Mouse (Mus musculus): ENCODE measurements around the gene Gm19935. TPM values are rescaled to one million over a fixed set of nuclear protein-coding genes. Genes with fewer than 3 reads are reported as not detected.

Gene Gm19935
- total RNA-seq, 4 experiments from 2014 or later = 0.30 TPM; not detected in 3

DNA sequence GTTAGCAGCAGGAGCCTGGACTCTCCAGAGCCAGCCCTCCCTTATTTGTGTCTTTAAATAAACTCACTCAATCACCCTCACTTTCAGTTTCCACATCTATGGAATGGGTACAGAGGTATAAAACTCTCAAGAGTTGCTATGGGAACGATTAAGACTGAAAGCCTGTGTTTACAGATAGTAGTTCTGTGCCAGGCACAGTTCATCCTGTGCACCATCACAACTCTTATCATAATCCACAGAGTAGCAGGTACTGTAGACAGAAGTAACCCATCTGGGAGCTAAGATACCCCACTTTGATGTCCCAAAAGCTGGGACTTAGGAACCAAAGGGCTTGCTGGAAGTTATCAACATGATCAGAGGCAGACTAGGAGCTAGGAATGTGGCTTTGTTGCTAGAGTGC is 12.6 kb upstream of the Gm19935 start:
- no peak for DNase-seq

DNA sequence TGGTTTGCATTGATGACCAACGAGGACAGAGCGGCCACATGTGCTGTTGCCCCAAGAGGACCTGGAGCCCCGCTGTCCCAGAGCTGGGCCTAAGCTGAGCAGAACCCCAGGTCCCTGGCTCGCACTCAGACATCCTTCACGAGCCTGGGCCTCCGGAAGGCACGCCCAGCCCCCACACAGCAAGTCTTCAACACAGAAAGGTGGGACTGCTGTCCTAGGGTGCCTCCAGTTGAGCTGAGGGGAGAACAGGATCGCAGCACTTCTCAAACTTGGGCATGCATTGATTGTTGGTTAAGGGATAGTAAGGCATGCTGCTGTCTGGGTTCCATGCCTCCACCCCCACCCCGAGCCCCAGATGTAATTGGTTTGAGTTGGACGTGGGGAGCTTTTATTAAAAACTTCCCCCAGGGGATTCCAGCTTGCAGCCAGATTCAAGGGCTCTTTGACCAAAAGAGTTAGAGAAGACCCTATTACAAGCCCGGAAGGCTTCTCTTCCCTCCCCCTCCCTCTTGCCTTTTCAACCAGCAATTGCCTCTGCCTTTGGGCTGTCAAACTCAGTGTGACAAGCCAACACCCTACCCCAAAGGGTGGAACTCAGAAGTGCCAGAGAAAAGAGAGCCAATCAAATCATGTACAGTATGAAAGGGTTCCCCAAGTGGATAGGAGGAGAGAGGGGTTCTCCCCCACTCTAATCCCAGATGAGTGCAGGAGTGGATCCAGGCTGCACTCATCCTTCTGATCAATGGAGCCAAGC is 12.0 kb upstream of the Gm19935 start:
- DNase-seq = no peak

DNA sequence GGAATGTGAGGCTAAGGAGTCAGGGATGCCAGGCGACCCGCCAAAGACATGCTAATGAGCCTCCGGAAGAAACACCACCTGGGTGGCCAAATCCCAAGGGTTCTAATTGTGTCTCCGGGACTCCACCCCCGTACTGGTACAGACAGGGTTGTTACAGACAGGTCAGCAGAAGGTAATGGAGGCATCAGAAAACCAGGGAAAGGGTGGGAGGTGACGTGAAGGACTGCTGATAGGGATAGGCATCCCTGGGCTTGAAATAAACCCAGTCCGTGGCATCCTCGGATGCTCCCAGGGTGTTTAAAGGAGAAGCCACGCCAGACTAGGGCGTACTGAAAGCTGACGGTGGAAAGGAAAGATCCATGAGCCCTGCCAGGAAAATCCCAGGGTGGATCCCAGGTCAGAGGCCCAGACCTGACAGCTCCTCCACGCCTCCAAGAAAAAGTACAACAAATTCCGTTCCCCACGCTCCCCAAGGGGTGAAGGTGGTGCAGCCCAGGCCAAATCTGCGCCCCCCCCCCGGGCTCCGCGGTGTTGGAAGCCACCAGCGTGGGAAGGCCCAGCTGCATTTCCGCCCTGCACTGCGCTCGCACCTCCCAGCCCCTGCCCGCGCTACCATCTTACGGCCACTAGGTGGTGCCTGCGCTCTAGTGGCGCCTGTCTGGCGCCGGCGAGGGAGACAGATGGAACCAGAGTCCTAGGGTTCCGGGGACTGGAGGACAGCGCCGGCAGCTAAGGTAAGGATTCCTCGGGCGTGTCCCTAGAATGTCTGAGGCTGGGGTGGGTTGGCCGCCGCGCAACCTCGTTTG is 11.2 kb upstream of the Gm19935 start, which contains the start of gene Chd9:
Gene Chd9 (plus strand): TSS at position 172 of the 806 bp plus-strand sequence.
- peak; percentile 91 for DNase-seq

DNA sequence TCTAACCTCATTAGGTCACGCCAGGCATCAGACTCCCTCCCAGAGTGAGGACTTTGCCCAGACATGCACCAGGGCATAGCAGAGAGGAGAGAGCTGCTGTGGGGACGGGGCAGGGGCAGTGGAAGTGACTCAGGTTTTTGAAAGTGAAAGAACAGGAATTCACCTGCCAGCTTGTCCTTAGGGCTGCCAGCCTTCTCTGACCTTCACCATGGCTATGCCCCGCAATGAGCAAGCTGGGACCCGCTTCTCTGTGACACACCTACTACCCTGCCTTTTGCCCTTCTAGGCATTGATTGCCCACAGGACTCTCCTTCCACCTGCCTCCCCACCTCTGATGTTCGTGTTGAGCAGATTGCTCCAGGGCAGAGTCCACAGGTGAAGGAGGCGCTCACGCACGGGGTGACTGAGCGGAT is 8.3 kb upstream of the Gm19935 start:
- no peak for DNase-seq

DNA sequence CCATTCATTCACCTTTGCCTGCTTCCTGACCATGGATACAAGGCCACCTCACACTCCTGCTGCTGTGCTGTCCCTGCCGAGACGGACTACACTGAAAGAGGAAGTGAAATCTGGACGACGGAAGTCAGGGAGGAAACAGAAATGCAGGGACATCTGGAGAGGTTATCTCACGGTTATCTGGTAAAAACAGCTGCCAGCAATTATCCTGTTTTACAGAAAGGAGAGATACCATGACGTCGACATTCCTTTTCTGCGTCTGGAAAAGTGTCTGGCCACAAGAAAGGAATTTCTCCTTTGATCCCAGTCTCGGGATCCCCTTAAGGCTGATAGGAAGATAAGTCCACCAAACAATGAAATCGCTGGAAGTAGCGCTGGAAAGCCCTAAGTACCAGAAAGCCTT is 5.2 kb upstream of the Gm19935 start:
- DNase-seq = no peak

DNA sequence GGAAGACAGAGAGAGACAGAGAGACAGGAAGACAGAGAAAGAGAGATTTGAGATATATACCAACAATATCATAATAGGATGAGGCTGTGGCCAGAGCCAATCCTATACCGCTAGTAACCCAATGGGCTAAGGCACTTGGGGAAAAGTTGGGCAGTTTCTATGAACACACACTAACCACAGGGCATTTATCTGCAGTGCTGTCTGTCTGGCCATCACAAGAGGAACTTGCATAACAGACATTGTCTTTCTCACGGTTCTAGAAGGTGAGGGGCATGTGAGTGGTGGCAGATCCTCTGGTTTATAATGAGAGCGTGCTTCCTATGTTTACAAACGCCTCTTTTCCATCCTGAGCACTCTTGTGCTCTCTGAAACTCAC is 3.1 kb upstream of the Gm19935 start:
- no peak for DNase-seq

DNA sequence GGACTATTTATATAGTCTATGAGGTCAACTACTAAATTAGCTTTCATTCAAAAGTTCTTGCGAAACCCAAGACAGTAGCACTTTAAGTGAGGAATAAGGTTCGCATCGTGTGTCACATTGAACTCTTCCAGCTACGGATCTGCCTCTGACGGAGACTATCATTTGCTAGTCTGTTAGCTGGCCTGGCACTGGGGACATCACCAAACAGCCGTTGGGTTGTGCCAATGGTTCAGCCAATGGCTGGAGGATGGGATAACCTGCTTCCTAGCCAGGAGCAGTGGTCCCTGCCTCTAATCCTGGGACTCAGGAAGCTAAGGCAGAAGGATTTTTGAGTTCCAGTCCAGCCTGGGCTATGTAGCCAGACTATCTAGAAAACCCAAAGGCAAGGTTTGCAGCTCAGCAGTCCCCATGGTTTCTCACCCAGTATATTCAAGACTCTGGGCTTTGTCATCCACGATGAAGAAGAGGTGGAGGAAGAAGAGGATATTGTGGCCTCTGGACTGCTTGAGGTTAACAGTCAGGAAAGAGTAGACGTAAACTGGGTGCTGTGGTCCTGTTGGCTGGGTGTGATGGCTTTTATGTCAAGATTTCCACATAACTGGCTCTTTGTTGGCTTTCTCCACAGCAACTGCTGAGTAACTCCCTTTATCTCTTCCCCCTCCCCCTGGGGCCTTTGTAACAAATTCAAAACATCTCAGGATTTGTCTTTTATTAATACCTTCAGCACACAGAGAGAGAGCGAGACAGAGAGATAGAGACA is 2.5 kb upstream of the Gm19935 start:
- DNase-seq = no peak

DNA sequence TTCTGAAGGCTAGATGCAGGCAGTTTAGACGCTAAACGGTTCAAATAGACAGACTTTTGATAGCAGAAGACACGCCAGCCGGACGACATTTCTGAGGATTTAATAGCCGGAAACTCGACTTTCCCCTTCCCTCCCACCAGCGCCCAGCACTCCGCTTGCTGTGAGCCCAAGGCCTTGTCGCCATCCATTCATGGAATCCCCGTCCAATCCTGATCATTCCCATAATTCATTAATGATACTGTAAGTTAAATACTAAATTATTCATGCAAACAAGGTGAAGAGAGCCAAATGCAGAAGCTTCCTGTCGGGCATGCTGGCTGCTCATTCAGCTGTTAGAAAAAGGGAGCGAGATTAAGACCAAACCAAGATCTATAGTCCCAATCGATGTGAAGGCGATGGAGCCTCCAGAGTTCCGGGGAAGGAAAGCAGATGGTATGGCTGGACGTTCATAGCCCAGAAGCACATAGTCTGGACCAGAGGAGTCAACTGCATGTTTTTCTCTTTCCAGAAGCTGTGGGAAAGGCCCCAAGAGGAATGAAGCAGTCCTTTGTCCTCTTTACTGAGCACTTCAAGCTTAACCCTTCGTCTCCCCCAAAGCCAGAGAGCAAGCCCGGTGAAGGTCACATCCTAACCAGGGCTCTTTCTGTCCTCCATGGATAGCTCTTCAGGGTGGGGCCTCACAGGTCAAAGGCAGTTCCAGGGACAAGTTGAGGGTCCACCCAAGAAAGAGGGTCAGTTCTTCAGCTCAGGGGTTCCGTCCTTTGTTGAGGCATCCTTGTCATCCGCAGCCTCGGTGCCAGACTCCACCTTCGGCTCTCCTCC is 921 bp downstream of the Gm19935 start:
- no peak for DNase-seq

DNA sequence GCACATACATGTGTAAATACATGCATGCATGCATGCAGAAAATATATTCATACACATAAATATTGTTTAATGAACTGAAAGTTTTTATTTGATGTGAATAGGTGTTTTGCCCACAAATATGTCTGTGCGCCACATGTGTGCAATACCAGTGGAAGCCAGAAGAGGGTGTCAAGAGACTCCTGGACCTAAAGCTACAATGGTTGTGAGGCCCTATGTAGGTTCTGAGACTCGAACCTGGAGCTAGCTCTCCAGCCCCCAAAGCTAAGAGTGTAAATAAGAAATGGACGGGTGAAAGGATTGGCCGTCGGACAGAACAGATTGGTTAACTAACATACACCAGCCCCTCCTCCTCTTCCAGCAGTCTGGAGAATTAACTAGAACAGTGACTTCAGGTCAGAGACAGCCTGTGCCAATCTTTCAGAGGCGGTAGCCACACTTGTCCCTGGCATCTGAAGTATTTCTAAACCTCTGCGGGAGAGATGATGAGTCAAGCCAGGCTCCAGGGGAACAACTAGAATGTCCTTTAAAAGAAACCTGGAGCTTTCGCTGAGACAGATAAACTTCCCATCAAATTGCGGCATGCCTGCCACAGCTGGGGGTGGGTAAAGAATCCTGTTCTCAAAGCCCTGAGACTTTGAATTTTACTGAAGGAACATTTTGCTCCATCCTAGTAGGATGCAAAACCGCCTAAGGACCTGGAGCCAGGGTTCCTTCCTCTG is 3.4 kb downstream of the Gm19935 start:
- no peak for DNase-seq

- DNase-seq = no peak
Measured at GRCm38 (mm10) chr8:90799473-90799872, 17.7 kb downstream of the Gm19935 start.

- peak; percentile 23 for DNase-seq
Measured at GRCm38 (mm10) chr8:90794990-90795861, 22.0 kb downstream of the Gm19935 start.

DNA sequence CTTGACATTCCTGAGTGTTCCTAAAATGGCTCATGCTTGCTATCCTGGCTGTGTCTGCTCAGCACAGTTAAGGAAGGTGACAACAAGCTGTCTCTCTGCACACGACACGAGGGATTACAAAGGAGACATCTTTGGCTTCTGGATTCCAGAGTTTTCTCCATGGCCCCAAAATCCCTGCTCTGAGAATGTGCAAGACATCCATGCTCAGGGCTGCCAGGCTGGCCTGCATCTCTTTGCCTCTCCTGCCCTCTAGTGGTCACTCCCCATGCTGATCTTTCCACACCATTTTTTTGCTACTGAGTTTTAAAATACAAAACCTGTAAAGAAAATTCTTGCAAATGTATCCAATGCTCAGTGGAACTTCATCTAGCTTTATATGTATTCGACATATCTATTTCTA is 23.5 kb downstream of the Gm19935 start:
- DNase-seq = peak; percentile 39

DNA sequence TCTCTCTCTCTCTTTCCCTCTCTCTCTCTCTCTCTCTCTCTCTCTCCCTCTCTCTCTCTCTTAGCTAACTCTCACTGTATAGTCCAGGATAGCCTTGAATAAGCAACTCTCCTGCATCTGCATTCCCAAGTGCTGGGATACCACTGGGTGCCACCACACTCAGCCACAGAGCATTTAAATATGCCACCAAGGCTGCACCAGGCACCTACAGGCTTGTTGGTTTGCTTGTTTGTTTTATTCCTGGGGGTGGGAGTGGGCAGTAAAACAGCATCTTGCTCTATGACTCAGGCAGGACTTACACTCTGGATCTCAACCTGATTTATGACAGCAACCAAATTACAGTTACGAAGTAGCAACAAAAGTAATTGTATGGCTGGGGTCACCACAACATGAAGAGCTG is 25.6 kb downstream of the Gm19935 start:
- no peak for DNase-seq

GRCm38 (mm10) chr8:90769791-90770190 is 47.4 kb downstream of the Gm19935 start:
- no peak for DNase-seq

Small RNA genes lying within 50 kb of the gene (microRNA-seq; reads per million reads assigned to microRNA genes)
- 0 reads per million in 2 experiments for gene Gm44382

Other genes with a start within 250 kb of the Gm19935 start
- gene Chd9, start 11.0 kb upstream of the Gm19935 start, total RNA-seq (2022) = 100 to 1,000 TPM in 2 of 4 experiments, 10 to 100 TPM in 2; 62.9 to 122 (median 86.9) TPM